16 mouse cellular contexts compared by ENCODE assay signal in genomic region chr3:41599226-41599625, GRCm38 (mm10). TPM values are rescaled to one million over a fixed set of nuclear protein-coding genes. Genes with fewer than 3 reads are reported as not detected.
DNase-seq lines count a peak whose midpoint lies in the region; ATAC-seq and TF ChIP-seq lines count a peak whose summit lies in the region.
"Had no signal": no experiment of that assay in that cellular context is flagged by ENCODE, and none has a peak within 500 bp of the region (broad histone marks: within the 10 kb centered on the region; RNA-seq: fewer than 3 reads in every experiment).

No protein-coding gene starts in this region.

- no peak overlapping the region for H3K4me3 ChIP-seq in heart, embryonic 12.5 days
- no peak overlapping the region for H3K4me3 ChIP-seq in midbrain, embryonic 11.5 days (ENCODE audit: low read depth, low read length)
- no peak overlapping the region for H3K4me3 ChIP-seq in midbrain, postnatal 0 days (ENCODE audit: low read depth, low read length)
- H3K4me3 ChIP-seq in heart, postnatal 0 days (ENCODE audit: low read depth, low read length) = no peak overlapping the region
- H3K4me3 ChIP-seq: erythroblast, embryonic 14.5 days; forebrain, embryonic 12.5 days; myocyte; neural tube, embryonic 12.5 days had no signal

- no peak overlapping the region for H3K9ac ChIP-seq in heart, embryonic 12.5 days
- H3K9ac ChIP-seq in midbrain, embryonic 11.5 days (ENCODE audit: low read length) = no peak overlapping the region
- H3K9ac ChIP-seq in midbrain, postnatal 0 days (replicated peaks; ENCODE audit: low read length, poor library complexity, severe bottlenecking) = no peak overlapping the region
- no peak overlapping the region for H3K9ac ChIP-seq in heart, postnatal 0 days (replicated peaks; ENCODE audit: low read depth, low read length)
- H3K9ac ChIP-seq: forebrain, embryonic 12.5 days; hindbrain, embryonic 14.5 days; liver, embryonic 14.5 days; neural tube, embryonic 12.5 days had no signal

- TF ChIP-seq EP300 in heart, postnatal 0 days (IDR thresholded peaks at IDR 0.05; ENCODE audit: low read depth) = no peak

- H3K36me3 ChIP-seq in heart, embryonic 12.5 days = peaks cover 54% of the 10 kb centered on the region
- peaks cover 15% of the 10 kb centered on the region; the same call in 1 of the 2 replicates for H3K36me3 ChIP-seq in midbrain, embryonic 11.5 days (ENCODE audit: control insufficient read depth, insufficient read depth, low read length)
- H3K36me3 ChIP-seq in midbrain, postnatal 0 days (ENCODE audit: insufficient read depth, low read length) = peaks cover 21% of the 10 kb centered on the region
- H3K36me3 ChIP-seq in heart, postnatal 0 days (replicated peaks; ENCODE audit: control insufficient read depth, insufficient read depth, low read length) = peaks cover 53% of the 10 kb centered on the region

- intact Hi-C loops in heart, postnatal 36 days (cut with DNase I) = loop anchor here (2.0 to 10.0 kb wide), 2 partner anchors 32 to 514 kb away; partner anchors contain the start of gene Pgrmc2
- intact Hi-C loops in heart, postnatal 14 days (cut with DNase I) = loop anchor here (5.0 kb wide), 2 partner anchors 372 to 517 kb away; partner anchors contain the start of gene Pgrmc2

- ATAC-seq in heart, embryonic 12.5 days (ENCODE audit: insufficient number of reproducible peaks, low FRiP score) = no peak
- ATAC-seq in midbrain, embryonic 11.5 days (ENCODE audit: low FRiP score) = peak; percentile 8; the same call in 1 of the 2 replicates
- ATAC-seq in midbrain, postnatal 0 days (ENCODE audit: low FRiP score) = no peak
- no peak for ATAC-seq in heart, postnatal 0 days (ENCODE audit: insufficient read depth, low read depth)
- ATAC-seq: intestine, postnatal 0 days had no signal

- H3K27me3 ChIP-seq in heart, embryonic 12.5 days (replicated peaks) = no peaks in the 10 kb centered on the region
- no peaks in the 10 kb centered on the region for H3K27me3 ChIP-seq in midbrain, embryonic 11.5 days (ENCODE audit: control insufficient read depth, insufficient read depth, low read length)
- no peaks in the 10 kb centered on the region for H3K27me3 ChIP-seq in midbrain, postnatal 0 days (ENCODE audit: insufficient read depth, low read length)
- H3K27me3 ChIP-seq in heart, postnatal 0 days (ENCODE audit: control insufficient read depth, insufficient read depth, low read length) = no peaks in the 10 kb centered on the region
- H3K27me3 ChIP-seq: forebrain, embryonic 12.5 days; neural tube, embryonic 12.5 days had no signal

- peak; percentile 94 for DNase-seq in heart, adult 11 months
- DNase-seq in heart, postnatal 36 days = no peak
- DNase-seq in heart, postnatal 14 days = no peak
- DNase-seq in midbrain, embryonic 11.5 days (ENCODE audit: low spot score, missing footprints) = no peak
- DNase-seq in midbrain, postnatal 0 days (ENCODE audit: low spot score) = no peak
- DNase-seq in heart, postnatal 0 days (ENCODE audit: low spot score) = no peak
- no peak for DNase-seq in frontal cortex, postnatal 36 days (ENCODE audit: low spot score in 2 of 2)

- WGBS in heart, embryonic 12.5 days = 84% methylated on average over 10 of the region's 10 CpGs
- 92% methylated on average over 10 of the region's 10 CpGs for WGBS in midbrain, embryonic 11.5 days
- 93% methylated on average over 10 of the region's 10 CpGs for WGBS in midbrain, postnatal 0 days
- WGBS in heart, postnatal 0 days = 86% methylated on average over 10 of the region's 10 CpGs

- TF ChIP-seq CTCF in midbrain, postnatal 0 days (IDR thresholded peaks at IDR 0.05) = no peak
- no peak for TF ChIP-seq CTCF in heart, postnatal 0 days (IDR thresholded peaks at IDR 0.05; ENCODE audit: low read depth)

- no peak overlapping the region for H3K4me2 ChIP-seq in heart, embryonic 12.5 days
- H3K4me2 ChIP-seq in midbrain, embryonic 11.5 days = no peak overlapping the region
- H3K4me2 ChIP-seq in midbrain, postnatal 0 days (ENCODE audit: low read depth, low read length, poor library complexity, severe bottlenecking) = no peak overlapping the region
- H3K4me2 ChIP-seq in heart, postnatal 0 days (ENCODE audit: low read depth, low read length) = no peak overlapping the region
- H3K4me2 ChIP-seq: forebrain, embryonic 12.5 days; hindbrain, embryonic 14.5 days; neural tube, embryonic 12.5 days had no signal

- H3K27ac ChIP-seq in heart, embryonic 12.5 days (ENCODE audit: poor library complexity, severe bottlenecking) = peak overlapping the region; percentile 60; the same call in 1 of the 2 replicates
- H3K27ac ChIP-seq in midbrain, embryonic 11.5 days (ENCODE audit: low read depth, low read length) = no peak overlapping the region
- H3K27ac ChIP-seq in midbrain, postnatal 0 days (ENCODE audit: low read depth, low read length) = no peak overlapping the region
- peak overlapping the region; percentile 85; the same call in 1 of the 2 replicates for H3K27ac ChIP-seq in heart, postnatal 0 days (ENCODE audit: low read depth)
- H3K27ac ChIP-seq: forebrain, embryonic 12.5 days; hindbrain, embryonic 14.5 days; liver, embryonic 14.5 days; macrophage; neural tube, embryonic 12.5 days had no signal

- no peaks in the 10 kb centered on the region for H3K9me3 ChIP-seq in heart, embryonic 12.5 days (replicated peaks)
- no peaks in the 10 kb centered on the region for H3K9me3 ChIP-seq in midbrain, embryonic 11.5 days (ENCODE audit: control insufficient read depth, low read length)
- no peaks in the 10 kb centered on the region for H3K9me3 ChIP-seq in midbrain, postnatal 0 days (ENCODE audit: low read length)
- H3K9me3 ChIP-seq in heart, postnatal 0 days (replicated peaks; ENCODE audit: control insufficient read depth, low read length) = no peaks in the 10 kb centered on the region
- H3K9me3 ChIP-seq: forebrain, embryonic 12.5 days; neural tube, embryonic 12.5 days had no signal

- peaks cover 40% of the 10 kb centered on the region for H3K4me1 ChIP-seq in heart, embryonic 12.5 days (replicated peaks)
- H3K4me1 ChIP-seq in midbrain, embryonic 11.5 days (ENCODE audit: control insufficient read depth, insufficient read depth, low read length) = peaks cover 9% of the 10 kb centered on the region; the same call in 1 of the 2 replicates
- H3K4me1 ChIP-seq in midbrain, postnatal 0 days (ENCODE audit: insufficient read depth, low read length) = 0 out of 2 replicates have a peak, but pooled peaks cover 7% of the 10 kb centered on the region
- peaks cover 20% of the 10 kb centered on the region for H3K4me1 ChIP-seq in heart, postnatal 0 days (ENCODE audit: control insufficient read depth, insufficient read depth)

RNA-seq across cellular contexts. Expression of gene Jade1, which starts 43.7 kb away (rescaled TPM):
- total RNA-seq in heart, postnatal 36 days (2021) = 10 to 100 TPM; 30.2 to 41.1 TPM
- 17.4 and 19.3 TPM in 2 replicates for polyA plus RNA-seq in heart, embryonic 12.5 days (2016; fragmentation: Nextera tagmentation; extraction: Ambion mirVana)
- total RNA-seq in heart, postnatal 14 days (2021) = 10 to 100 TPM; 28.1 to 28.6 TPM
- 17.1 and 20.2 TPM in 2 replicates for polyA plus RNA-seq in midbrain, embryonic 11.5 days (2014; fragmentation: Nextera tagmentation; extraction: Ambion mirVana)
- total RNA-seq in midbrain, postnatal 0 days (2014; rRNA removed) = 18.8 and 21.8 TPM in 2 replicates
- polyA plus RNA-seq in midbrain, postnatal 0 days (2015; fragmentation: Nextera tagmentation; extraction: Ambion mirVana) = 15.0 and 16.7 TPM in 2 replicates
- 14.5 and 16.8 TPM in 2 replicates for total RNA-seq in heart, postnatal 0 days (2014; rRNA removed; ENCODE audit: low replicate concordance)
- 12.6 and 13.9 TPM in 2 replicates for polyA plus RNA-seq in heart, postnatal 0 days (2015; fragmentation: Nextera tagmentation; extraction: Ambion mirVana)

Comparison
In these comparisons a context has a peak if more than half of its experiments do, and no peak if none do; other contexts are left out.
1. H3K27ac ChIP-seq: peak in heart, embryonic 12.5 days (single experiment) and heart, postnatal 0 days (single experiment); none in midbrain, embryonic 11.5 days (single experiment) and midbrain, postnatal 0 days (single experiment).